Mouse (Mus musculus) layer of hippocampus, adult 9-11 months (tissue): ENCODE measurements around the gene Yipf4.
"Not testable (repeated sequence)": the region's sequence is repeated elsewhere in the genome, so short reads cannot be mapped to it uniquely, and the experiment has no call there.

Experiments
- DNase-seq: peaks from one replicate; pipeline ENCODE4 v3.0.0; 2022

Yipf4 gene

GRCm38 (mm10) chr17:74489024-74489900 is at the start of gene Yipf4:
Gene Yipf4, plus strand, starts transcription at chr17:74489493.
- peak; percentile 96 for DNase-seq

GRCm38 (mm10) chr17:74440486-74440885 is 48.8 kb upstream of the Yipf4 start:
- DNase-seq = no peak

DNA sequence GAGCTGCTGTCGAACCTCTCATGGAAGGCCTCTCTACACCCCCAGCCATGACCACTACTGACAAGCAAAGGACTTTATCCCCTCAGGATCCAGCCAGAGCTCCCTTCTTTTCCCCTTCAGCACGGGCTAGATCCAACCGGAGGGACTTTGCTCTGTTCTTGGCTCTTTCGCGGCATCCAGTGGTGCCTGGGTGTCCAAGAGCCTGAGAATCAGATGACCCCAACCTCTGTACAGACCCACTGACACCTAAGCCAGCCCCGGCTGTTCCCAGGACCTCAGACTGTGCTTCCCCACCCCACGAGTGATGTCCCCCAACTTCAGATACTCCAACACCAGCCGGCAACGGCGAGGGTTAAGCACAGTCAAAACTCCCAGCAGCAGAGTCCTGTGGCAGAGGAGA is 39.5 kb upstream of the Yipf4 start:
- no peak for DNase-seq

- DNase-seq = no peak
Observed at GRCm38 (mm10) chr17:74453928-74454327, 35.4 kb upstream of the Yipf4 start.

- DNase-seq = no peak
Observed at GRCm38 (mm10) chr17:74454660-74455059, 34.6 kb upstream of the Yipf4 start.

DNA sequence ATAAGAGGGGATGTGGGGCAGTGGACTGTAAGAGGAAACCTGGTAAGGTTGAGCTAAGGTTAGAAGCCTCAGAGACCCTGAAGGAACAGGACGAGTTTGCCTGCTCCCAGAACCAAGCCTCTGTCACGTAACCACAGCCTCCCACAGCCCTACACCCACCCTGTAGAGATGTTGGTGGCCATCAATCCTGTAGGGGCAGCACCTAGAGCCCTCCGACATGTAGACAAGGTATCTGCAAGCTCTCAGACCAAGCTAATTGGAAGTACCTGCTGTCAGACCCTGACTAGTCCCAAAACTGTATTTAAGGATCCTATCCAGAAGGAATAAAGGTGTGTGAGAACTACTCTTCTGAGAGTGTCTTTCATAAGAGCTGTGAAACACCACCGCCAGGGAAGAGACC is 33.9 kb upstream of the Yipf4 start:
- DNase-seq = no peak

DNA sequence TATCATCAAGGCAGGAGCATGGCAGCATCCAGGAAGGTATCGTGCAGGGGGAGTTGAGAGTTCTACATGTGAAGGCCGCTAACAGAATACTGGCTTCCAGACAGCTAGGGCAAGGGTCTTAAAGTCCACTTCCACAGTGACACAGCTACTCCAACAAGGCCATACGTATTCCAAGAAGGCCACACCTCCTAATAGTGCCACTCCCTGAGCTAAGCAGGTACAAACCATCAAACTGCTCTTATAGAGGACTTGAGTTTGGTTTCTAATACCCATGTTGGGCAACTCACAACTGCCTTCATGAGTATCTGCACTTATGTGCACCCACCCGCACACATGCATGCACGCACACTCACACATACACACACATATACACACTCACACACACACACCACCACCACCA is 32.5 kb upstream of the Yipf4 start:
- no peak for DNase-seq

DNA sequence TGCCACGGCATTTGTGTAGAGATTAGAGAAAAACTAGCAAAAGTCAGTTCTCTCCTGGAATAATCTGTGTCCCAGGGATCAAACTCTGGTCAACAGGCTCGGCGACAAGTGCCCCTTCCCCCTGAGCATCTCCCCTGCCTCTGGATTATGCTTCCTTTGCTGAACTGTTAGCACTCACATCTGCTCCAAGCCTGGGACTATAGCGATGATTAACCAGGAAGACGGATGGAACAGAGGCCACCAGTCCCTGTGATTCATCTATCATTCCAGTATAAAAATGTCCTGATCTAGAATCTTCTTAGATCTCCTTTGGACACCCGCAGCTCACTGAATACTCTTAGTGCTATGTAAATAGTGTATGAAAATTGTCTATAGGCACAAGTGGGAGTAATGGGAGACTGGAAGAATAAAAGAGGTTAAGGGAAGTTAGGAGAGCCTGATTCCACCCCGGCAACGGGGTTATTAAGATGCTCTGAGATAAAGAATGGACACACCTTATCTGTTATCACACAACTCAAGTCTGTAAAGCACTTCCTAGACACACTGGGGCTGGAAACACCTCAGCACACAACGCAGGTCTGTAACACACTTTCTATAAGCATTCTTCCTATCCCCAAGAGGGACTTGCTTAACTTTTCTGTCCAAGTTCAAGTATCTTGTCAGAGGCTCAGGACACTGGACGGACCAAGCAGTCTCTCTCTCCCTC is 31.2 kb upstream of the Yipf4 start:
- DNase-seq = no peak

DNA sequence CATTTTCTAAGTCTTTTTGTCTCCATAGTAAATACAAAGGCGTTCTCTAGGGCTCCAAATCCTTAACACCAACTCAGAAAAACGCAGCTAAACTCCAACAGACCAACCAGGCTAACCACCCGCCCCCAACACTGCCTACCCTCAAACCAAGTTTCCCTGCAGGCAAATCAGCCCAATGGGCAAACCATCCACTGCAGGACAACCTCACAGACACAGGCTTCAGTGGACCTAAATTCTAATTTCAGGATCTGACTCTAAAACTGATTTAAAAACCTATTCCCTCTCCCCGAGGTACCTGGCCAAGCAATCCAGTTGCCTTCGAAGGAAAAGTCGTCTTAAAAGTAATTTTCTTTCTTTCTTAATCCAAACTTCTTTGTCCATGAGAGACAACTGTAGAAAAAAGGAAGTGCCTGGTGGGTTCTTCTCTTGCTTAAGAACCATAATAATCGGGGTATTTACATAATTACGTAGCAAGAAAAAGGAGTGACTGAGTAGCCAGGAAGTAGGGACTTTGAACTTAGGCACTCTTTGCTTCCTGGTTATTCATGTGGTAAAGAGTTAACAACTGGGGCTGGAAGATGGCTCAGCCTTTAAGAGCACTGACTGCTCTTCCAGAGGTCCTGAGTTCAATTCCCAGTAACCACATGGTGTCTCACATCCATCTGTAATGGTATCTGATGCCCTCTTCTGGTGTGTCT is 30.4 kb upstream of the Yipf4 start, which contains the start of gene Nlrc4:
Gene Nlrc4, minus strand, starts transcription at position 432 of the 698 bp plus-strand sequence.
- DNase-seq = no peak

DNA sequence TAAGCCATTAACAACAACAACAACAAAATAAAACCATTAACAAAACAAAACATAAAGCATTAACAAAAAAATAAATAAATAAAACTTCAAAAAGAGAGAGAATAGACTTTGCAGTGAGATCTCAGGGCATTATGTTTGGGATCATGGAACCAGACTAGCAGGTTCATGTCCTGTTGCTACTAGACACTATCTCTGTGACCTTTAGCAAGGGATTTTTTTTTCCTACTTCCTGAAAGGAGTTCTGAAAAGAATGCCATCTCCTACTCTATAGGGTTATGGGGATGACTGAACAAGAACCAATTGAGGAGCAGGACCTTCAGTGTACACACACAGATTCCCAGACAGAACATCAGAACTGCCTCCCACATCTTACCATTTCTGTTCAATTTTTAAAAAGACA is 25.8 kb upstream of the Yipf4 start:
- DNase-seq = no peak

DNA sequence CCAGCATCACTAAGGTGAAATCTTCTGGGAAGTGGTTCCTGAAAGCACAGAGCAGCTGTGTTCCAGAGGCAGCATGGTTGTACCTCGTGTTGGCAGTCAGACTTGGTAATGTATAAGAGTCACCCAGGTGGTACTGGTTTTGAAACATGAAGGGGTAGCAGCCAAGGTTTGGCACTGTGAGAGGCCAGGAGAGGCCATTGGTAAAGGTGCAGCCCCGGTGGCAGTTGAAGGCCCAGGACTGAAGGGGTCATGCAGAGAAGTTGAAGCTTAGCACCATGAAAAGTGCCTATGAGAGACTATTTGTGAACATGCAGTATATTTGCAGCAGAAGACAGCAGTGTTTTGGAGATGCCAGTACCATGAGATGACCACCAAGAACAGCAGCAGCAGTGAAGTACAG is 21.3 kb upstream of the Yipf4 start:
- not testable (repeated sequence) for DNase-seq

GRCm38 (mm10) chr17:74470133-74470532 is 19.2 kb upstream of the Yipf4 start:
- DNase-seq = not testable (repeated sequence)

- DNase-seq = no peak
Observed at GRCm38 (mm10) chr17:74480361-74481069, 8.8 kb upstream of the Yipf4 start.

- no peak for DNase-seq
Observed at GRCm38 (mm10) chr17:74489901-74490220, 568 bp downstream of the Yipf4 start.

DNA sequence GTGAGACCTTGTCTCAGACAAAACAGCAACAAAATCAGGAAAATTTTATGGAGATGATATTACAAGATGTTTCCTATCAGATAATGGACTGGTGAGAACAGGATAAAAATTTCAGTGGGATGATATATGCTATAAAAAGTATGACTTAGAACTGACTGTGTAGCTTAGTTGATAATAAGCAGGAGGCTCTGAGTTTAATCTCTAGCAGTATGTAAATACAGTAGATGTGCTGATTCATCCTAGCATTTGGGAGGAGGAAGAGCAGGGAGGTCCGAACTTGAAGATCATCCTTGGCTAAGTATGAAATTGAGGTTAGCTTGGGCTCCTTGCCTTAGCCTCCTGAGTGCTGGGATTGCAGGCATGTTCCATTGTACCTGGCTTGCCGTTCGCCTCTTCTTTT is 2.3 kb downstream of the Yipf4 start:
- no peak for DNase-seq

DNA sequence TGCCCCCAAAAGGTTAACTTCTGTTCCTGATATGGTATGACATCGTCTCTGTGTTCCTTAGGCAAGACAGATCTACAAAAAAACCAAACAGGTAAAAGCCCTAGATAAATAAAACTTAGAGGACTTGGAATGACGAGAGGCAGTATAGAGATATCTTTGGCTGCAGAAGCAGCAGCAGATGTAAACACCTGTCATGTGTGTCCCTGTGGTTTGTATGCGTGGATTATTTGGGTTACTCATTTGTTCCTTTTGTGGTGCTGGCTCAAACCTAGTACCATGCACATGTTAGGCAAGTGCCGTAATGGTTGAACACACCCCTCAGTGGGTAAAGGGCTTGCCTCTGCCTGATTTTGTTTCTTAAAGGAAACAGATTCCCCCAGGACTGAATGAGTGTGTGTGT is 10.9 kb downstream of the Yipf4 start:
- no peak for DNase-seq

DNA sequence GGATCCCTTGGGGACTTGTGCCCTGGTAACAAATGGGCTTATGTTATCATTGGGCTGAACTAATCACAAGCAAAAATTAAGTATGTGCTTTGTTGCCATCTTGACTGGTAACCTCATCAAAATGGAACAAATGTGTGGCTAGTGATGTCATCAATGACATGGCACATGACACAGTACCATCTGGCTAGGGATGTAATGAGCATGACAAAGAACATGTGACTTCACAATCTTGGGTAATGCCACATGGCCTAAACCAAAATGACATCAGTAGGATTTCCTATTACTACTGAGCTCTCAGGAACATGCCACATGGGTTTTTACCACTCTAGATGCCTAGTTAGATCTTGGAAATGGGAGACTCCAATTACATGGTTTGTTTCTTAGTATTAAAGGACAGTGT is 11.8 kb downstream of the Yipf4 start:
- no peak for DNase-seq

DNA sequence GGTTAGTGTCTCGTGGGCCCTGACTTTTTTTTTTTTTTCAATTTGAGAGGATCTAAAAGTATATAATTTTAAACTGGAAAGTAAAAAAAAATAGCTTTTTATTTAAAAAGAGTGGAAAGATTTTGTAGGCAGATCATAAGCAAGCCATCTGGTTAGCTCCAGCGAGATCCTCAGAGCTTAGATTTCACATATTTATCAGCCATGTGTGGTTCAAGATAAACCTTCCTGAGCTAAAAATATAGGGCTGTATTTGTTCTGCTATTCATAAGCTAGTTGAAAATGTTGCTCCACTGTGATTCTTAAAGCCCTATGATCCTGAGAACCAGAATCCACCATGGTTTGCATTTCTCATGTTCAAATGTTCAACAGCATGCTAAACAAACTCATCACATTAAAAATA is 18.6 kb downstream of the Yipf4 start:
- peak; percentile 55 for DNase-seq

DNA sequence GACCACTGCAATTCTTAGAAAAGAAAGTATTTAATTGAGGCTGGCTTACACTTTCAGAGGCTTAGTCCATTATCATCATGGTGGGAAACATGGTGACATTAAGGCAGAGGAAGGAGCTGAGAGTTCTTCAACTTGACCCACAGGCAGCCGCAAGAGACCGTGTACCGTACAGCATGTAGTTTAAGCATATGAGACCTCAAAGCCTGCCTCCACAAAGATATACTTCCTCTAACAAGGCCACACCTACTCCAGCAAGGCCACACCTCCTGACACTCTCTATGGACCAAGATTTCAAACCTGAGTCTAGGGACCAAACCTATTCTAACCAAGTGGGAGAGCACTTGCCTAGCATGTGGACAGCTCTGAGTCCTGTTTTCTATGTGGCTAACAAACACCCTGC is 19.3 kb downstream of the Yipf4 start:
- no peak for DNase-seq

DNA sequence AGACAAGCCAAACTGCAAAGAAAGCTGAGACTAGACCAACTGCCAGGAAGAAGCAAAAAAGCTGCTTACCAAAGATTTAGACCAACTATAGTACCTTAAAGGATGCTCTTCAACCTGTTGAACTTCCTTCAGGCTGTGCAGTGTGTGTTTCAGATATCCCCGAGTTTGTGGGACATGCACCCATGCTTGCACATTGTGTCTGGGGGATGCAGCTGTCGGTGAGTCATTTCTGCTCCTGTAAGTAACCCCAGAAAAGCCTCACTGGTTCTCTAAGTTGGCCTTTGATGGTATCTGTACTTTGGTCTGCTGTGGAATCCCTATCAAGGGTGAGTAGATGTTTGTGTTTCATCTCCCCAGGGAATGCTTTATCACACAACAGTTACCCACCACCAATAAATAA is 23.0 kb downstream of the Yipf4 start:
- DNase-seq = no peak

- DNase-seq = no peak
Observed at GRCm38 (mm10) chr17:74522797-74523723, 33.8 kb downstream of the Yipf4 start.

GRCm38 (mm10) chr17:74526117-74526516 is 36.8 kb downstream of the Yipf4 start:
- DNase-seq = no peak
